Mouse (Mus musculus): Measurements from ENCODE around the gene Strip1. TPM values are rescaled to one million over a fixed set of nuclear protein-coding genes. Genes with fewer than 3 reads are reported as not detected.
A peak's percentile ranks its signal among the peaks of the same experiment; 100 is the strongest.

The Strip1 gene
- total RNA-seq, 2 experiments from 2014 or later: 15.4 to 16.3 TPM

DNA sequence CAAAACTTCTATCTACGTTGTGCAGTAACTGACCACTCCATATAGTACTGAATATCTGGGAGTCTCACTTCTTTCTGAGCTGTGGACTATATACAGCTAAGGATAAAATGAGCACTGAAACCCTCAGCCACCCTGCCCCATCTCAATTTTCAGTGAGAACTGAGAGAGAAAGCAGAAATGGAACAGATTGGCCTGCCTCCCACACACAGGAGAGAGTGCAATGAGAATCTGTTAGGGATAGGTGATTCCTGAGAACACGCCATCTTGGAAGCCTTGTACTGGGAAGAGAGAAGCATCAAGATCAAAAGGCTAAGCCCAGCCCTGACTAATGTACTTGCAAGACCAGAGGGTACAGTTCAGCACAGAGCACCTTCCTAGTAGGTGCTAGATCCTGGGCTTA, 2.9 kb downstream of the Strip1 start:
- DNase-seq: no peak

DNA sequence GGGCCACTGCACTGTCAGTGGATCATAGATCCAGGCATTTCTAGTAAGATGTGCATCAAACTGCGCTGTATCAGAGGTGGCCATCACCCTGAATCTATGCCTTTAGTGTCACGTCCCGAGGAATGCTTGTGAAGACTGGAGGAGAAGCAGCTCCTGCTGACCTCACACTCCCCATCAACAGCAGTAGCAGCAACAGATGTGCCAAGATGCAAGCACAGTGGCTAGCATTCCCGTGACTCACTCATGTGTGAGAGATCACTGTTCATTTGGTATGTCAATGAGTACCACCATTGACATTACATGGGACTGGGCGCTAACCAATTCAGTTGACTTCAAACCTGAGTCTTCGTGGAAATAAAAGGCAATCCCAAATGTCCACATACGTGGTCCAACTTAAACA, 3.9 kb downstream of the Strip1 start:
- DNase-seq: no peak

DNA sequence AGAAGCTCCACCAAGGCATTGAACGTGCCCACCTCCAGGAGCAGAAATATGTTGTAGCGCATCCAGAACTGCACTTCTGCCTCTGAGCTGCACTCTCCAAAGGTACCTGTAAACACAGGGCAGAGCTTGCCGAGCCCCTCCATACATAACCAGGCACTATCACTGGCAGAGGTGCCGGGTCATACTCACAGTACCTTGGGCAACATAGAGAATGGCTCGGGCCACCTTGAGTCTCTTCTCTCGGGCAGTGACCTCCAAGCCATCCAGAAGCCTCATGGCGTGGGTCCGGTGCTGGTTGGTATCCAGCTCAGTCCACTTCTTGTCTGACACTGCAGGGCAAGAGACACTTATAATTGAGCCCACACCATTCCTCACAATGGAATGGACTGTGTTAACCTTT, 4.7 kb downstream of the Strip1 start:
- no peak for DNase-seq

DNA sequence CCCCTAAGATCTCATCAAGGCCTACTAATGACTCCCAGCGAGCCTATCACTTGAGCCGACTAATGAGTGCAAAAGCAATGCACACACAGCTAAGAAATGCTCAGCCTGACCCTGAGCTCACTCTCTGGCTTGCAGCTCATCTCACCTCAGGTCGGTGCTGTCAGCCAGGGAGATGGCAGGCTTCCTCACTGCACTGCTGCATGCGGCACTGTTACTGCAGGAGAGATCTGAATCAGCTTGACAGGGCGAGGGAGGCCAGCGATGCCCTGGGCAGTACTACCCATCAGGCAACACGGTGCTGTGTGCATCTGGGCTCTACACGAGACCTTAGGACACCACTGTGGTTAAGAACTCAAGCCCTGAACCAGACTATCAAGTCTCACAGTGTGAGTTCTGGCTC, 6.0 kb downstream of the Strip1 start:
- DNase-seq: no peak

DNA sequence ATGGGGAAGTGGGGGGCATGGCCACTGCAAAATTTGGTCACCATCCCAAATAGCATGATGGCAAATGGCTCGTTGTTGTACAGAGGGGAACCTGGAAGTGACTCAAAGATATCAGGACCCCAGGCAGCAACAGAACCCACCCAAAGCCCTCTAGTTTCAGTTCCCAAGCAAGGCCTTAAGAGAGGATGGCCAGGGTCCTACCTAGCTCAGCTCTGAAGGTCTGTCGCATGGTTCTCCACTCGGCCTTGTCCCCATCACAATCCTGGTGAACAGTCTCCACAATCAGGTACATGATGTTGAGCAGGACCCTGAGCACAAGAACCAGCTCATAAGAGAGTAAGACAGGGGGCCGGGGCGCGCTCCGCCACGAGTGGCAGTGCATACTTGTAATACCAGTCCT, 7.1 kb downstream of the Strip1 start:
- no peak for DNase-seq

DNA sequence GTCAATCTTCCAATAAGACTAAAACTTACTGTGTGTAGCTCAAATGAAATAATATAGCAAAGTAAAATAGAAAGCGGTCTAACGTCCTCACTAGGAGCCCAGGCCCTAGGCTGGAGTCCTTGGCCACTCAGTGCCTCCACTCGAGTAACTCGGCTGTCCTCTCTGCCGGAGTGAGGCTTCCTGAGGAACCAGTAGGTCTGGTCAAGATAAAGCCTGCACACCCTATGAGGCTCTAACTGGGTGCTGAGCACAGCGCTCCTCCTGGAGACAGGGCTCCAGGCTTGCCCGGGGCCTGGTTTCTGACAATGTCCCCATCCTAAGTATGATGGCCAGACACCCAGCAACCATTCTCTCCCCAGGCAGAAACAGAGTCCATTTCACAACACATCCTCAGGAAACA, 9.0 kb downstream of the Strip1 start:
- no peak for DNase-seq

DNA sequence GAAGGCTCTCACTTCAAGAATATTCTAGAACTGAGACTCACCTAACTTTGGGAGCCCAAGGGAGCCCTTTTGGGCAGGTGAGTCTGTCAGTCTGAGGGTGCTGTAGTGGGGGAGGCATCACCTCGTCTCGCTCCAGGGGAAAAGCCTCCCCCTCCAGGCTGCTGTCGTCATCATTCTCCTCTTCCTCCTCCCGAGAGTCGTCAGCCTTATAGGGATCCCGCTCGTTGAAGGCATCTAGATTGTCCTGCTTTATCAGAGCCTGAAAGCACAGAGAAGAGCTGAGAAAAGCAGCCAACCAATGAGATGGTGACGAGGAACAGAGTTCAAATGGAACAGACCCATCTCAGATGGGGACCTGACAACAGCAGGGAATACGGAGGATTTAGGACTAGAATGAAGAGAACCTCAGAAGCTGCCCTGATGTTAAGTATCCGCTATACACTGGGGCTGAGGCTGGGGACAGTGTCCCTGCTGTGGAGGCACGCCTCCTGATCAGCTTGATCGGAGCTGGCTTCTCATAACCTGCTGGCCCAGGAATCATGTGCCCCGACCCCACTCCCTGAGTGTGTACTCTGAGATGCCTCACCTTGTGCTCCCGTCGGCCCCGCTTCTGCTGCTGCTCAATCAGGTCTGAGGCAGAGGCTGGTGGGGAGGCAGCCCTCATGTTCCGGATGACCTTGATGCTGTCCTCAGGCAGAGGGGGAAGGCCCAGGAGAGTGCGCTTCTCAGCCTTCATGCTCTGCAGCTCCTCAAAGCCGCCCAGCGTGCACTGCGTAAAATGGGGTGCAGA, 10.0 kb downstream of the Strip1 start:
- no peak for DNase-seq

DNA sequence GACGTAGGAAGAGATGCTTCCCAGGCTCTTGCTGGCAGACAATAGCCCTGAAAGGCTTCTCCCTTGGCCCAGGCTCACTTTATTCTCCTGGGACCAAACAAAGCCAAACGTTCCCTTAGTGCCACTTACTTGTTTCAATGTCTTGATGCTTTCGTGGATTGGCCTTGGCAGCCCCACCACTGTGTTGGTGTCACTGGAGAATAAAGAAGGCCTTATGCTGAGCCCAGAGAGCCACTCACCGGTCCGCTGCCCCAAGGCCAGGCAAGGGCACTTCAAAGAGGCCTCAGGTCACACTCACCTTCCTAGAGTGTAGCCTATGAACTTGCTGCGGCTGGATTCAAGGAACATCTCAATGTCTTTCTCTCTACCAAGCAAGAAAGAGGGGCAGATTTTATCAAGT, 11.6 kb downstream of the Strip1 start:
- no peak for DNase-seq

DNA sequence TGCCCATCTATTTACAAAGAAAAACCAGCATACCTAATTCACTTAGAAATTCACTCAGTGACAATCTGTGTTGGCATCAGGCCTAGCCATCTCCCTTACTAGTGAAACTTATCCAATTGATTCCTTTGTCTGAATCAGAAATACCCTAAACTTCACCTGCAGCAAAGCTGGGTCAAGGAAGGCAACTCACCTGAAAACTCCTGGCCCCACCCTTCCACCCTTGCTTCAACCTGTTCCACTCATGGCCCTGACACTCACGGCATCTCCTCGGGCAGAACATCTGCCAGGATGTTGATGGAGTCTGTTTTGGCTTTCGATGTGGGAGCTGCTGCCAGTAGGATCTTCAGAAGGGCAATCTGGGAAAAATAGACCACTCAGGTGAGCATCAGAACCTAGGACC, 13.7 kb downstream of the Strip1 start:
- DNase-seq: no peak

DNA sequence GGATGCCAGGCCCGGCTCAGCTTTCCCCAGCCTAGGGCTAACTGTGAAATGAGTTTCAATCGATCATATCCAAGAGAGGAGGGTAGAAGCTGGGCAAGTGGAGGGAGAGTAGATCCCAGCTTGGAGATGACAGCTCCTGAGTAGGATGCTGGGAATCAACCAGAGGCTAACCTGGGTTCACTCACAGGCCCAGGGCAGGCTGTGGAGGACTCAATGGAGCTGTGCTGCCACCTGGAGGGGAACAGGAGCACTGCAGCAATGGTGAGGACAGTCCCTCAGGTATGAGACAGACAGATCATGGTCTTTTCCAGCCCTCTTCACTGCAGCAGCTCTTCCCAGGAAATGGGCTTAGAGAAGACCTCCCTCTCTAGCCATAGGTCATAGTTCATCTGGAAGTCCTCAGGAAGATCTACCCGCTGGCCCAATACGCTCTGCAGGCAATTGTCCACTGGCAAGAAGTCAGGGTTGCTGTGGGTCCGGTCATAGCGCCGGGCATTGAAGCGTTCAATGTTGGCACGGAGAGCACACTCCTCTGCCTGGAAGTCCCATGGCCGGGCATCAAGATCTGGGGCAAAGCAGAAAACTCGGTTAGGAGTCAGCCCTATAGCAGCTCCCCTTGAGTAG, 18.5 kb downstream of the Strip1 start:
- DNase-seq: peak; percentile 33

DNA sequence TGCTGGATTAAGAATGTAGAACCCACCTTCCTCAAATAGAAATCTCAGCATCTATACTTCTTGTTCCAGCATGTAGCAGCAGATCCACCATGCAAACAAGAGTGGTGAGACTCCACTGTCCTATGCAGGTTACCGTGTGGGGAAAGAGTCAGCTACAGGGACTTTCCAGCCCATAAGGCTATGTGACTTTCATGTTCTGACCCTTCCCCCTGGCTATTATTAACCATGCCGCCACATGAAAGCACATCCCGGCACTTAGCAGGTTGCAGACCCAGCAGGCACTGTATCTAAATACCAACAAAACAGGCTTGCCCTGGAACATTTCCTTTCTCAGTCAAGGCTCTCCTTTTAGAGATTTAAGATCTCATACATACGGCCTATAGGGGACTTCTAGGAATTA, 20.1 kb downstream of the Strip1 start:
- no peak for DNase-seq

DNA sequence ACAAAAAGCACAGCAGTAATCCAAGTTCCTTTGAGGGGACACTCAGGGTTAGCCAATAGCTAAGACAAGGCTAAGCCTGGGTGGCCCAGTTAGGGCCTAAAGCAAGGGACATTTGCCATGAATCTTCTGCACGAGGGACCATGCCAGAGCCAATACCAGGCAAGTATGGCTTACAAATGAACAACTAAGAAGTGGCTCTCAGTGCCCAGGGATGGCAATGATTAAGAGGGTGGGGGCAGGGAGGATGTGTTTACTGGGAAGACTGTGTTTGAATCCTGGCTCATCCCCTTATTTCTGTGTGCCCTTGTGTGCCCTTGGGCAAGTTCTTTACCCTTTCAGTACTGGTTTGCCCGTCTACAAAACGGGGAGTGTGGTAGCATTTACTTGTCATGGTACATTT, 22.1 kb downstream of the Strip1 start:
- no peak for DNase-seq

DNA sequence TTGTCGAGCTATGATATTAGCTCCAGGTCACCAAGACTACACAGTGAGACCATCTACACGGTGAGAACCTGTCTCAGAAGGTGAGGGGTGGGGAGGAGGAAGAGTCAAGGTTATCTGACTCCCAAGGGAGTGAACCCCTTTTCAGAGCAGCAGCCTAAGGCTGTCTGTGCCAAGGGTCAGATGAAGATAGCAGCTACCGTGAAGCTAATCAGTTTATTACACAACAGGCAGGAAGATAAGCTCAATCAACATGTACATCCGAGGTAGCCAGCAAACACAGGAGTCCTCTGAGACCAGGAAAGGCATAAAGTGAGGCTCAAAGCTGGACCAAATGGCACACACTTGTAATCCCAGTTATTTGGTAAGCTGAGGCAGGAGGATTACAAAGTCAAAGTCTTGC, 22.7 kb downstream of the Strip1 start:
- no peak for DNase-seq

DNA sequence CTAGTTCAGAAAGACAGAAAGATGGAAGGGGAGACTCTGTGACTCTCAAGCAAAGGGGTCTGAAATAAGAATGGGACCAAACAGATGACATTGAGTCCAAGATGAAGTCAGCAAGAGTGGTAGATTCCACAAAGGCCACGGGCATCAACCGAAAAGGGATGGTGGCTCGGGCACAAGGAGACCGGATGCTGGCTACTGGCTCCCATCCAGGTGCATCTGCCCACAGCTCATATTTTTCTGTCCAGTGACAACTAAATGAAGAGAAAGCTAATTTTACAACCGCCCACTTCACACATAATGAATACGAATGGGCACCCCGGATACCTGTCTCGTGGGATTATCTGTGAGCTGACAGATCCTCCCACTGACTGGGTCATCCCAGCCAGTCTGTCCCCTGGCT, 24.3 kb downstream of the Strip1 start:
- DNase-seq: no peak

DNA sequence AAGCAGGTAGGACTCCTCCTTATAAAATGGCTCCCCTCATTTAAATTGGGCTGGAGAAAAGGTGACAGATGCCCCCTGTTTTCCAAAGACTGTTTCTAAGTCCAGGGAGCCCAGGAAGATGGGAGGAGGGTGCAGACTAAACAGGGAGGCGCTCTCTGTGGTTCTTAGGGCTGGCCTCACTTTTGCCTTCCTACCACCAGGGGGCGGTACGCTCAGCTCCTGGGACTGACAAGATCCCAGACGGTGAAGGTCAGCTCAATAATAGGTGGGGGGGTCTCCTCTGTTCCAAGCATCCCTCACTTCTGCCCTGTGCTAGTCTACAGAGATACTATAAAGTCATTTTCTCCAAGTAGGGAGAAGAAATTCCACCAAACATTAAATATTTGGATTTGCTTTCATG, 26.2 kb downstream of the Strip1 start:
- DNase-seq: peak; percentile 26

DNA sequence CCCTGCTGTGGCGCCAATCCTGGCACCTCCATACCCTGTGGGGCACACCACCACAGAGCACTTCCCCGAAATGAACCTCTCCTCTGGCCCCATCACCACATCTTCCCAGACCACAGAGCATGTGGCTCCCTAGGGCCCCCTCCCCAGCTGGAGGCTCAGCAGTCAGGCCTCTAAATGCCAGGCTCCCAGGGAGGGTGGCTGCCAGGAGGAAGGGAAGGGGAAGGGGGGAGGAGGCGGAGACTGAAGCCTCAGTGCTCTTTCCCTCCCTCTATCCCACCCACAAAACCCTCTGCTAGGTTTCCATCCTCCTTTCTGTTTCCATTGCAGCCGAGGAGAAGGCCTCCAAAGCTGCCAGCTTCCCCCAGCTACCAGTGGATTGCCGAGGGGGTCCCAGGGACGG, 31.4 kb downstream of the Strip1 start:
- DNase-seq: no peak

DNA sequence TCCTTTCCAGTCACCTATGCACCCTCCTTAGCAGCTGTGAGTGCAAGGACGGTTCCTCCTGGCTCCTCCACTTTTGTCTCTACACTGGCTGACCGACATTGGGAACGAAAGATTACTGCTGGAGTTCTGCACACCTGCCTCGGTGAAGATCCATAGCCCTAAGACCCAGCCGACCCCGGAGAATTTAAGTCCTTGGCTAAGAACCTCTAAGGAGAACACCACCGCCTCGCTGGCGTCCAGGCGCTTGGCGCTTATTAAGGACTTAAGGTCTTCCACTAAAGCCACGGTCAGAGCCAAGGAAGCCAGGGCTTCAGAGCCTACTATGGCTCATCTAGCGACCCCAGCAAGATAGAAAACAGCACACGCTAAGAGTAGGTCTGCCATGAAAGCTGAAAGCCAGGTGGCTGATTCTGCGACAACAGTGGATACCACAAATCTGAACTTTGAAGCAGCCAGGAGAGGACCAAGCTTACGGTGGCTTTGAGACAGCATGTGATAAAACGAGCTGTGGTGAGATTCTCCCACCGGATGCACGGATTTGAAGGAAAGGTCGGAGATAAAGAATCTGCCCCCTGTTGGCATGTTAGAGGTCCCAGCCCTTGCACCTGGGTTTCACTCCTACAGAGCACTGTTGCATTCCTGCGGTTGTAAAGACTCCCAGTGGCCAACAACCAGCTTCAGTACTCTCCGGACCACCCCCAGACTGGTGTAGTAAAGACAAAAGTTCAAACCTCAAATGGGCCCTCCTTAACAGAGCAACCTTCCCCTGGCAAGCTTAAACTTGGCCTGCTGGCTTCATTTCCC, 33.7 kb downstream of the Strip1 start:
- DNase-seq: no peak

DNA sequence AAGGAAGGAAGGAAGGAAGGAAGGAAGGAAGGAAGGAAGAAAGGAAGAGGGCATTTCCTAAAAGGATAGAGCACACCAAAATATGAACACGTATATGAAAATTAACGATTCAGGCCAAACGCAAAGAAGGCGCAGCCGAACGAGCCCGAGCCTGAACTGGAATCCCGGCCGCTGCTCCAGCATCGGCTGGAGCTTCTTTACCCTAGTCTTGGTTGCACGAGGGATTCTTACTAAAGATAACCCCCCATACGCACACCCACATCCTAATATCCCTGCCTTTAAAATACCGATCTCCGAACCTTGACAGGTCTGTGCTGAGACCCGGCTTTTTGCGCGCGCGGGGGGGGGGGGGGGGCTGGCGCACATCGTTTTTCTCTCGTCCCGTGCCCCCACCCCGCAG, 34.4 kb downstream of the Strip1 start:
- no peak for DNase-seq

DNA sequence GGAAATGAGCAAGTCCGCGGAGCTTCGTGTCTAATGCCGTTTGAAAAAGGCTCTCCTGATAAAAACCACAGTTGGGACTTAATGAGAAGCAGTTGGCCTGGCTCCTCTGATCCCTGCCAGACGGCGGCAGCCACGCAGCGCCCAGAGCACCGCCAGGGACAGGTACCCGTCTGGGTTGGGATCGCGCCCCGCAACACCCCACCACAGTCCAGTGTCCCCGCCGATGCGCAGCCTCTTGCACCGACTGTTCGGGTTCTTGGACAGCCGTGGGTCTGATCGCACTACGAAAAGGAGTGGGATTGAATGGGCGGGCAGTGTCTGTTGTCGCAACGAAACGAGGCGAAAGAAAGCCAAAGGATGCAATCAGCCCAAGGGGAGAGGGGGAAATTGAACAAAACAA, 34.9 kb downstream of the Strip1 start:
- DNase-seq: no peak

DNA sequence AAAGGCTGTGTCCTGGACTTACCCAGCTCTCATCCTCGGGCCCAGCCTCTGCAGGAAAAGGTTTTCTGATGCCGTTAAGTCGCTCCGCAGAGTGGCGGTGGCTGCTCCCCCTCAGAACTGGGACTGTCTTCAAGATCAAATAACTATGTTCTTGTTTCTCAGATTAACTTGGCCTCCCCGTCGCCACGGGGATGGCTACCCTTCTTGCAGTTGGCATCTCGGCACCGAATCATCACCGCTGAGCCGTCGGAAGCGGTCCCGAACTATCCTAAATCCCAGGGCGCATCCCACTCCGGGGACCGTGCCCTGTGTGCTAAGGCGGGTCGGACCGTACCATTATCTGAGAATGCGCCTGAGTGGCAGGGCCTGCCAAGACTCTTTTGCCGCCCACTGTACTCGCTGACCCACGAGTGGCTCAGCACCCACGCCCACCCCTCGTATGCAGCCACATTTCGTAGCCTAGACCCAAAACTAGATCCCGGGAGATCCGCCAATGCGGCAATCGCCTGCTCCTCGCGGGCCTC, 35.5 kb downstream of the Strip1 start:
- no peak for DNase-seq

DNA sequence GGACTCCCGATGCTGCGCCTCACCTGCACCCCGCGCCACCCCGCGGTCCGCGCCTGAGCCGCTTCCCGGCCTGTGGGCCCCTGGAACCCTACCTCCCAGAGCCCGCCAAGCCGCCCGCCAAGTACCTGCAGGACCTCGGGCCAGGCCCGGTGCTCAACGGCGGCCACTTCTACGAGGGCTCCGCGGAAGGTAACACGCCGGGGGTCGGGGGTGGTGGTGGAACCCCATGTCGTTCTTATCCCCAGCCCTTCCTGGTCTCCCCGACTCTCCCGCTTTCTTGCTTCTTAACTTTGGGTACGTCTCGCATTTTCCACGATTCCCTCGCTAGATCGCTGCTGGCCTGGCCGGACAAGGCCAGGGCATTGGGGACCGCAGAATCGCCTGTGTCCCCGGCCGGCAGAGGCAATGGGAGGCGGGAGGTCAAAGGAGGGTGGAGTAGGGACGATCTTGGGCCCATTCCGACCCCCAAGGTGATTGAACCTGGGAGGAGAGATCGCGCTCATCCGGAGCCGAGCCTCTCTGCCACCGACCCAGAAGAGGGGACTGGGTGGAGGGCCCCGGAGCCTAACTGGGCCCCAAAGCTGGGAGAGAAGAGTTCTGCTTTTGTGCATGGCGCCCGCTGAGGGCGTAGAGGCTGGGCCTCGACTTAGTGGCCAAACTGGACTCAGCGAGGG, 36.1 kb downstream of the Strip1 start:
- no peak for DNase-seq

DNA sequence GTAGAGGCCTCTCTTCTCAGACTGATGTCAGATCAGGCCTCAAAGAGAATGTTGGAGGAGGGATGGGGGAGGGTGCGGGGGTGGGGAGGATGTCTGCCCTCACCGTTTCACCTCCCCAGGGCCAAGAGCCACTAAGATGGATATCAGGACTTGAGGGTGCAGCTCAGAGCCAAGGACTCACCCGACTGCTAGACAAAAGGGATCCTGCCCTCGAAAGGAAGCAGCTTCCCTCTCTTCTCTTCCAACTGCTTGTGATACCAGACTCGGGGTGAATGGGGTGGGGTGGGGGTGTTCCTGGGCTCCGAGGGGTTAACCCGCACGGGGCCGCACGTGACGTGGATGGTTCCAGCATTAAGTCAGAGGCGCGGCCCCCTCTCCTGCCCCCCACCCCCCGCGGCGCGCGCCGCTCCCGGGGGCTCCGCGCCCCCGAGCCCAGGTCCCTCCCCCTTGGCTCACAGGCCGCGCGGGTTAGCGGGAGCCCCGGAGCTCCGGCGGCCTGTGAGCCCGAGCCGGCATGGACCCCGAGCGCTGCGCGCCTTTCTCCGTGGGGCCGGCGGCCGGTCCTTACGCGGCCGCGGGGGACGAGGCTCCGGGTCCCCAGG, 36.7 kb downstream of the Strip1 start, which contains the start of gene Alx3:
Gene Alx3, plus strand, starts transcription at position 370 of the 602 bp plus-strand sequence.
- no peak for DNase-seq
